Mouse (Mus musculus) embryo, embryonic 9.5 days (tissue): ENCODE measurements around the gene Olfr533.
"Not testable (repeated sequence)": the region's sequence is repeated elsewhere in the genome, so short reads cannot be mapped to it uniquely, and the experiment has no call there.

Source experiments
- DNase-seq: peaks from one replicate; pipeline ENCODE4 v3.0.0-alpha.2; 2017; ENCODE audit errors: extremely low spot score

The Olfr533 gene

DNA sequence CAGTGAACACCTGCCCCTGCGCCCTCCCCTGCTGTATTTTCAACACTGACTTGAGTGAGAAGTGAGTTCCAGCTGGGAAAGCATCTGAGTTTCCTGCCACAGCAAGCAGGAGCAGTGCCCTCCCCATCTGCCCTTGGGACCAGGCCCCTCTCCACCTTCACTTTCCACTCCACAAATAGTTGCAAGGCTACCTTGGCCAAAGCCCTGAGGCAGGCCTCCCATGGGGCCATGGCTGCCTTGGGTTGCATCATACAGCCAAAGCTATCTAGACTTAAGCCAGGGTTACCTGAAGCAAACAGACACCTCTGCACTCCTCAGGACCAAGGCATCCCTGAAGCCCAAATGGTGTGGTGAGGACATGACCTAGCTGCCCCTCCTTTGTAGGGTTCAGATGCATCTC, at the start of gene Olfr533:
Olfr533 (plus strand) TSS at position 301 of the 400 bp plus-strand sequence.
- DNase-seq, result not testable (repeated sequence)

DNA sequence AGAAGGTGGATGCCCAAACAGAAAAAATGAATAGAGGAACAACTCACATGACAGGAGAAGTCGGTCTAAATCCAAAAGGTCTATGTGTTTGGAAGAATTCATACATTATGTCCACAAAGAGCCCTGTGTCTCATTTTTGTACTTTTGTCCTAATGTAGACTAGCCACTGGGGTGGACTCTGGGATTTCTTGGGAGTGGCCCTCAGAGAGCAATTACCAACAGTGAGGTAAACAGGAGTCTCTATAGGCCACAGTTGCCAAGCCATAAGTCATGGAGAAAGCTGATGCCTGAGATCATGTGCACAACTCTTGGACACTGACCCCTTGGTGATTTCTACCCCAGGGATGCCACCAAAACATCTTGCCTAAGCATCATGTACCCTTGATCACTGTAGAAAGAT, 41.6 kb upstream of the Olfr533 start, which contains the start of gene Olfr532:
Olfr532 (minus strand) TSS at position 101 of the 400 bp plus-strand sequence.
- no peak for DNase-seq

DNA sequence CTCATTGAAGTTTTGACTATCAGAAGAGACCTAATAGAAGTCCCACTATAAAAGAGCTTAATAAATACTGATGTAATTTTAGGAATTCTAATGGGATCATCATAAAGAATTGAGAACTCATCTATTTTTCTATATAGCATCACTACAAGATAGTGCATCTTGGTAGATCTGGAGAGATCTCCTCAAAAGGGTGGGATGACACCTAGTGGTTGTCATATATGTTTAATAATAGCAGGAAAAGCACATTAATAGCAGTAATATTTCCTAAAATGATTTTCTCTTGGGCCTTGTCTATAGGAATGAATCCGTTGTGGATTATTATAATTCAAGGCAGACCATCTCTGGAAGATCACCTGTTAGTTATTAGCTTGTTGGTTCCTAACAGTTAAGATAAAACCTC, 20.0 kb upstream of the Olfr533 start:
- DNase-seq, result no peak

DNA sequence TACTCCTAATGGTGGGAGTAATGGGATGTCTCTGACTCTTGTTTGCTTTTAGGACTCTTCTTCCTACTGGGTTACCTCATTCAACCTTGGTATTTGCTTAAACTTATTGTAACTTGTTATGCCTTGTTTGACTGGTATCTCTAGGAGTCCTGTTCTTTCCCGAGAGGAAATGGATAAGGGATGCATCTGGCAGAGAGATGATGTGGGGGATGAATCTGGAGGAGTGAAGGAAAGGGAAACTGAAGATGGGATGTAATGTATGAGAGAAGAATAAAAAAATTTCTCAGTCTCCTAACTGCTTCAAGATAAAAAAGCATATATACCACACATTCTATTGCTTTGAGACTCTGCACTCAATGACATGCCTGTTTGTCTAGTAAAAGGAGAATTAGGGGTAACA, 14.7 kb downstream of the Olfr533 start:
- DNase-seq, result no peak

DNA sequence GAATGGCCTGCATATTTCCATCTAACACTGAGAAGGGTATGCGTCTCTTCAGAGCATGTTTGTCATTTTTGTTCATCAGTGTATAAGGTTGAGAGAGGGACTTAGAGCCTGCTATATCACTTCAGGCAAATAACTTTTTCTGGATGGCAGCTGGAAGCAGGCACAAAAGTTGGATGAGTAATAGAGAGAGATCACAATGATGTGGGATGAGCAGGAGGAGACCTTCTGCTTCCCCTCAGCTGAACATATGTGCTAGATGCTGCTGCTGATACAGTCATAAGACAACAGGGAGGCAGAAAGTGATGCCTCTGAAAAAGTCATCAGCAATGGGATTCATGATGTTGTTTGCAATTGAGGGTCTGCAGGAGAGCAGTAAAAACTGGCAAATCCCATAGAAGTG, 15.6 kb downstream of the Olfr533 start:
- no peak for DNase-seq

DNA sequence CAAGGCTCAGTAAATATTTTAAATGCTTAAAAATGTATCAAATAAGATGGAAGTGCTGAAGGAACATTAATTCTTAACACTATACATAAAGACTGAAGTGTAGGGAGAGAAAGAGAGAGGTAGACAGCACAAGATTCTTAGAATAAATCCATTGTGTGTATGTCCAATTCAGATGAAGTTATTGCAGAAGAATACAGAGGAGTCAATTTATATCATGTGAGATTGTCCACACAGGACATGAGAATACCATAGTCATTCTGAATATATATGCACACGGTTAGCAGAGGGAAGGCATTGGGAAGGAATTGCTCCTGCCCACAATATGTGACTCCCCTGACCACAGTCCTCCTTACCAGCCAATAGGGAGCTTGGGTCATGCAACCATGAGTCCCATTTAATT, 20.7 kb downstream of the Olfr533 start, which contains the start of gene Olfr535:
Olfr535 (plus strand) TSS at position 301 of the 400 bp plus-strand sequence.
- no peak for DNase-seq

DNA sequence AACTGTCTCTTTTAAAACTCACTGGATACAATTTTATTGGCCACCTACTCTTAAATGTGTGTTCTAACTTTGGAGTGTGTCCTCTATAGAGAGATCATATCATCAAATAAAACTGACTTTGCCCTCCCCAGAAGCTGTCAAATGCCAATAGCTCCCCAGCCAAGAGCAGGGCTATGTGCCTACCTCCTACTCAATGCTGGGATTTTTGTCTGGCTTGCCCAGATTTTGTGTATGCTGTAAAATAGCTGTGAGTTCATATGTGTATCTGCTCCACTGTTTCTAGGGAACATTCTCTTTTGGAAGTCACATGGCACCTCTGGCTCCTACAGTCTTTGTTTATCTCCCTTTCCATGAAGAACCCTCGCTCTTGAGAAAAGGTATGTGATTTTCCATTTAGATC, 25.8 kb downstream of the Olfr533 start:
- DNase-seq, result no peak

DNA sequence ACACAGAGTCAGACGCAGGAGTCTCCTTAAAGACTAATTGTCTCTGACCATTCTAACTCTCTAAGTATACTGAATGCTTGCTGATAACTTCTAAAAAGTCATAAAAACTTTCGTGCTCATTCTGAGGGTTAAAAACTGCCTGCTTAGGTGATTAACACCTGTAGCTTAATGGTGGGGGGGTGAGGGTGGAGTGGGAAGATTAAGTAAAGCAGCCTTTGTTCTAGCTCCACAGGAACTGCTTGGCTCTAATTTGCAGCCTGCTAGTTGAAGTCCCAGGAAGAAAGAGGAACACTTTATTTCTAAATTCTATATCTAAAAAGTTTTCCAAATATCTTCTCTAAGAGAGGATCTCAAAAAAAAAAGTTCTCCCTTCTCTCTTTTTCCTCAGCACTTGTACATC, 31.1 kb downstream of the Olfr533 start:
- no peak for DNase-seq

DNA sequence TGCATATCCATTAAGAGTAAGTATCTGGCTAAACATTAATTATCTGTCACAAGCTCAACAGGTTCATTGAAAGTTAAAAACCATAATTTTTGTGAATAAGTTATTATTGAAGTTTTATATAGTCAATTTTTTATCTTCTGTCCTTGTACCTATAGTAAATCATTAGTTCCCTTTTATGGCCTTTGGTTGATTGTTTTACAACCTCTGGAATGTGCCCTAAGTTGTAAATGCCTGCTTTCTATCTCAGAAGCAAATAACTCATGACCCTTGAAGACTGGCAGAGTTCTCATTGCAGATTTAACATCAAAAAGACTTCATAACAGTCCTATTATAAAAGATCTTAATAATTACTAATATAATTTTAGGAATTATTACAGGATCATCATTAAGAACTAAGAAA, 31.5 kb downstream of the Olfr533 start:
- DNase-seq, result no peak

DNA sequence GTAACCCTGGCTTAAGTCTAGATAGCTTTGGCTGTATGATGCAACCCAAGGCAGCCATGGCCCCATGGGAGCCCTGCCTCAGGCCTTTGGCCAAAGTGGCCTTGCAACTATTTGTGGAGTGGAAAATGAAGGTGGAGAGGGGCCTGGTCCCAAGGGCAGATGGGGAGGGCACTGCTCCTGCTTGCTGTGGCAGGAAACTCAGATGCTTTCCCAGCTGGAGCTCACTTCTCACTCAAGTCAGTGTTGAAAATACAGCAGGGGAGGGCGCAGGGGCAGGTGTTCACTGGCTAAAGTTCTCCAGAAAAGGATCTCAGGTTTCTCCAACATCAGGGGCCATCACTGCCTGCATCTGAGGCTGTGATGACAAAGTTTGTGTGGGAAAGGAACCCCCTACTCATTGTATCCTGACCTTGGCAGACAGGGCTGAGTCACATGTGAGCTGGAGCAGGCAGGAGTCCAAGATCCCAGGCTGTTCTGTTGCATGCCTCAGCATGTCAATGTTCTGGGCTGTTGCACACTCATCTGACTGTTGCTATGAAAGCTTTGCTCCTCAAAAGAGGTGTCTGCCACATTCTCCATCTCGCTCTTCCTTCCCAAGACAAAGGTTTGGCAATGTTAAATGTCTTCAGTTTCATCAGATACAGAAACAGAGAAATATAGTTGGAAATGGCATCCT, 44.3 kb downstream of the Olfr533 start, which contains the start of gene Olfr536:
Olfr536 (minus strand) TSS at position 51 of the 676 bp plus-strand sequence.
- DNase-seq, result not testable (repeated sequence)
